Mouse (Mus musculus) thymus, adult 2 months (tissue): ENCODE measurements around the gene Cdk18.

Source experiments
- CTCF ChIP-seq: fragments of 200-500 bp; IDR thresholded peaks from 2 replicates; pipeline ENCODE4 v1.5.1; 2012; ENCODE audit warnings: mild to moderate bottlenecking, control low read depth, low read length, moderate library complexity, borderline replicate concordance; ENCODE audit not compliant: control insufficient read depth, poor library complexity, insufficient read depth; ENCODE audit errors: extremely low read depth
- POLR2A ChIP-seq: fragments of 200-500 bp; IDR thresholded peaks from 2 replicates; pipeline ENCODE4 v1.6.1; 2012; ENCODE audit warnings: mild to moderate bottlenecking, low read length, control low read depth, moderate library complexity; ENCODE audit not compliant: control insufficient read depth, poor library complexity, insufficient read depth; ENCODE audit errors: extremely low read depth

- TF ChIP-seq POLR2A (no peak), CTCF (no peak)
These were observed 14.2 kb upstream of the Cdk18 start for GRCm38 (mm10) chr1:132153691-132154090.
